Mouse (Mus musculus): ENCODE results near the gene Foxc2.
"Not testable (repeated sequence)": the region's sequence is repeated elsewhere in the genome, so short reads cannot be mapped to it uniquely, and the experiment has no call there.

Gene Foxc2

GRCm38 (mm10) chr8:121119635-121120455 lies 3.9 kb downstream of the Foxc2 start:
- DNase-seq (ENCODE audit: low spot score in 2 of 2), result no peak

DNA sequence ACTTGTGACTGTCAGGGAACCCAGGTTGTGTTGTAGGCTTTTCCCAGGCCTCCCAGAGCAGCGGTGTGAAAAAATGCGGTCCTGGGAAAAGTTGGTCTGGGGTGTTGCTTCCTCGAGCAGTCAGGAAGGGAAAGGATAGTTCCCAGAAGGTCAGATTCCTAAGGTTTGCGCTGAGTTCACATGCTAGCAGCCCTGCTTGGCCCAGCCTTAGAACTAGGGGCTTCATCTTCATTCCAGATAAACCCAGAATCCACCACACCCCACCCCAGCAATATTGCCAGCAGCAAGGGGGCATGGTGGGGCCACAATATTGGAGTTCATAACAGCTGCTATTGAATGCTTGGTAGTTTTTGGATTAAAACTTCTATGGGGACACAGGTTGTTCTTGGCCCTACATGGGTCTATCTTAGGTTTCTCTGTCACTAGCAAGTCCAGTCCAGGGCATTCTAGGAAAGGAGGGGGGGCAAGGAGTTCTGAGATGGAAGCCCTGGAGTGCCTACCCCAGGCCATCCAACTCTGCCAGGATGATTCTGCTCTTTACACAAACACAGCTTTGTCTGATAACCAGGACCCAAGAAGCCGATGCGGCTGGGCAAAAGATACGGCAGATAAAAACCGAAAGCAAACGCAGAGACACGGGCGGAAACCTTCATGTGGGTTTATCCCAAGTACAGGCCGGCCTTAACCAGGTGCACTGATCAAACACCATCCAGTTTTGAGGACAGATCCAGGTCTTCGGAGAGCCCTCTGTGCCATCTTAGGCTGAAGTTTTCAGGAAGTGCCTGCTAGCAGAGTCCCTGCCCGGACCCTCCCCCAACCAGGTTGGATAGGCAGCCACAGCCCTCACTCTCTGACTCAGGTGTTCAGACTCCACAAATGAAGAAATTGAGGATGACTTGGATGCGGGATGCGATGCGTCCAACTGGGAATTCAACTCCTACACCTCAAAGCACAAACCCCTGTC lies 4.8 kb downstream of the Foxc2 start:
- DNase-seq (ENCODE audit: low spot score in 2 of 2), result no peak

GRCm38 (mm10) chr8:121121704-121122103 lies 5.7 kb downstream of the Foxc2 start:
- no peak for DNase-seq (ENCODE audit: low spot score in 2 of 2)

DNA sequence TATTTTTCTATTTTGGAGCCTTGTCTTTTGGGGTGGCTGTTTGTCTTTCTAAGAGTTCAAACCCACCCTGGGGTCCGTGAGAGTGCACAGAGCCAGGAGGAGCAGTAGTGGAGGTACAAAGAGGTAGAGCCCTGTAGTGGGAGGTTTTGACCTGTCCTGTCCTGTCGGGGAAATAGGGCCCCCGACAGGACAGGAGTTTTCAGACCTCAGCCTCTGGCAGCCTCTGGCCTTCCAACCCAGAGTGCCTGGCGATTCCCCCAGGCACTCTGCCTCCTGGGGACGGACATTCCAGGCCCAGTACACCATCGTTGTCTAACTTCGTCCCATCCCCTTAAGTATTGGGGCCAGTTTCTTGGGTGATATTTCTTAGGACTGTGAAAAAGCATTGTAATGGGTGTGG lies 6.4 kb downstream of the Foxc2 start:
- no peak for DNase-seq (ENCODE audit: low spot score in 2 of 2)

GRCm38 (mm10) chr8:121123113-121123512 lies 7.1 kb downstream of the Foxc2 start:
- no peak for DNase-seq (ENCODE audit: low spot score in 2 of 2)

GRCm38 (mm10) chr8:121124547-121125239 lies 8.7 kb downstream of the Foxc2 start:
- no peak for DNase-seq (ENCODE audit: low spot score in 2 of 2)

- DNase-seq (ENCODE audit: low spot score in 2 of 2), result peak; percentile 71 to 77
These were observed 9.4 kb downstream of the Foxc2 start for GRCm38 (mm10) chr8:121125311-121125876.

- no peak for DNase-seq (ENCODE audit: low spot score in 2 of 2)
These were observed 10.2 kb downstream of the Foxc2 start for GRCm38 (mm10) chr8:121126191-121126590.

DNA sequence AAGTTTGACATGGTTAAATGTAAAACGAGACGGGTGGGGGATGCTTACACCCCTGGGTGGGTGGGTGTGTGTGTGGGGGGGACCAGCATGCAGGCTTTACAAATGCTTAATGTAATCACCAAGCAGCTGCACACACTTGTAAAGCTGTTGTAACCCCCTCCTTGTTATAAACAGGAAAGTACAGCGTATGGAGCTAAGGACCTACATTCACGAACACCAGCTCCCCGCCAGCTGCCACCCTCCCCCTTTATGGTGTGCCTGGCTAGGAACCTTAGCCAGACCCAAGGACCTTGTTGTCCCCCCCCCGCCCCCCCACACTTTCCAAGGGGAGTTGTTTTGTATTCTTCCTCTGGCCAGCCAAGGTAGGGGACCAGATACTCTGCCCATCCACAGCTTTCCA lies 10.7 kb downstream of the Foxc2 start:
- DNase-seq (ENCODE audit: low spot score in 2 of 2), result no peak

- DNase-seq (ENCODE audit: low spot score in 2 of 2), result no peak
These were observed 11.3 kb downstream of the Foxc2 start for GRCm38 (mm10) chr8:121127291-121127701.

- DNase-seq (ENCODE audit: low spot score in 2 of 2), result no peak
These were observed 11.9 kb downstream of the Foxc2 start, which contains the start of gene Foxl1 for GRCm38 (mm10) chr8:121127756-121128375. Foxl1 (plus strand) TSS chr8:121127940.

DNA sequence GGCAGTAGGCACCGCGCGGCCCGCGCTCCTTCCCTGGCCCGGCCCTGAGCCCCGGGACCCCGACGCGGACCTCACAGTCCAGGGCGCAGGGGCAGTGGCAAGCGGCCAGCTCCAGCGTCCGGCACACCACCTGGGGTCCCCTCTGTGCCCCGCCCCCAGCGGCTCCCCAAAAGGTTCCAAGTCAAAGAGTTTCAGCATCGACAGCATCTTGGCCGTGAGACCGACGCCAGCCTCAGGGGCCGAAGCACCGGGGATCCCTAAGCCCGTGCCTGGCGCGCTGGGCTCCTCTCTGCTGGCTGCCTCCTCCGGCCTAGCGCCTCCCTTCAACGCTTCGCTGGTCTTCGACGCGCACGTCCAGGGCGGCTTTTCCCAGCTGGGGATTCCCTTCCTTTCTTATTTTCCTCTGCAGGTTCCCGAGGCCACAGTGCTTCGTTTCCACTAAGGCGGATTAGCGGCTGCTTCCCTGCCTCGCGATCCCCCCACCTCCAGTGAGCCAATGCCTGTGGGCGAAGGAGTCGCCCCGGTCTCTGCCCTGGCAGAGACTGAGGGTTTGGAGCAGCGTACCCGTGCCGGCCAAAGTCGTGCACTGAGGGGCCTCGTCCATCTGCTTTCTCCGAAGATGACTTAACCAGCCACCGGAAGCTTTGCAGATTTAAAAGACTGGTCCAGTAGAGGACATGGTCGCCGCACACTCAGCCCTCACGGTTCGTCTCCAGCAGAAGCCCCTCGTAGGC lies 12.7 kb downstream of the Foxc2 start:
- DNase-seq (ENCODE audit: low spot score in 2 of 2), result no peak

GRCm38 (mm10) chr8:121129265-121129940 lies 13.4 kb downstream of the Foxc2 start:
- DNase-seq (ENCODE audit: low spot score in 2 of 2), result no peak

GRCm38 (mm10) chr8:121130522-121130921 lies 14.6 kb downstream of the Foxc2 start:
- no peak for DNase-seq (ENCODE audit: low spot score in 2 of 2)

DNA sequence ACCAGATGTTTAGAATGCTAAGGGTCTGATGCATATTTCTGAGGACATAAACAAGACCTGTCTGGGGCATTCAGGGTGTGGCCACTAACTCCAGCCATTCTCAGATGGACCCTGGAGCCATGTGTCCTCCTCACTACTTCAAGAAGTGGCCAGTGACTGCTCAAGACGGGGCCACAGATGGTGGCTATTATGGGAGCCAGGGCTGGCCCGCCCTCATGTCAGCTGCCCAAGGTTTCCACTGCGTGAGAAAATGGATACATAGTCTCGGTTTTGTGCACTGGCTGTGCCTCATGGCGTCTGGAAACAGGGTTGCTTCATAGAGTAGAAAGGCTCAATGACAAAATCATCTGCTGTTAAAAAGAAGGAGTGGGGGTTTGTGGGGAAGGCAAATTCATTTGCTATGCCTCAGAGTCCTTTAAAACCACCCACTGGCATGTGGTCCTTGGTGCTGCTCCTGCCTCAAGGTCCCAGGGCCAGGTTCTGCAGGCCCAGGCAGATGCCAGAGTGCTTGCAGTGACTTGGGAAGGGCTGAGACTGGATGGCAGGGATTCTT lies 17.1 kb downstream of the Foxc2 start:
- no peak for DNase-seq (ENCODE audit: low spot score in 2 of 2)

- DNase-seq (ENCODE audit: low spot score in 2 of 2), result no peak
These were observed 18.1 kb downstream of the Foxc2 start for GRCm38 (mm10) chr8:121134102-121134501.

- DNase-seq (ENCODE audit: low spot score in 2 of 2), result no peak
These were observed 18.5 kb downstream of the Foxc2 start for GRCm38 (mm10) chr8:121134512-121134911.

GRCm38 (mm10) chr8:121136856-121137255 lies 20.9 kb downstream of the Foxc2 start:
- no peak for DNase-seq (ENCODE audit: low spot score in 2 of 2)

GRCm38 (mm10) chr8:121145457-121146134 lies 29.6 kb downstream of the Foxc2 start:
- not testable (repeated sequence) for DNase-seq (ENCODE audit: low spot score in 2 of 2)
